Mouse (Mus musculus): ENCODE data around the gene Gng11.

Gng11 gene

GRCm38 (mm10) chr6:4003890-4004306 is at the start of gene Gng11:
Gene Gng11, plus strand, starts transcription at chr6:4003904.
- DNase-seq (ENCODE audit: low spot score in 2 of 2), result peak in 1 of 2 experiments; percentile 12

GRCm38 (mm10) chr6:3954969-3955368 is 48.7 kb upstream of the Gng11 start:
- DNase-seq (ENCODE audit: low spot score in 2 of 2), result no peak

GRCm38 (mm10) chr6:3967676-3968626 is 35.8 kb upstream of the Gng11 start:
- peak in 1 of 2 experiments; percentile 5 for DNase-seq (ENCODE audit: low spot score in 2 of 2)

GRCm38 (mm10) chr6:3973679-3974078 is 30.0 kb upstream of the Gng11 start:
- no peak for DNase-seq (ENCODE audit: low spot score in 2 of 2)

- DNase-seq (ENCODE audit: low spot score in 2 of 2), result no peak
These were observed 20.9 kb upstream of the Gng11 start for GRCm38 (mm10) chr6:3982661-3983284.

GRCm38 (mm10) chr6:3988750-3989149 is 15.0 kb upstream of the Gng11 start, which contains the start of gene Tfpi2:
Gene Tfpi2, minus strand, starts transcription at chr6:3988919.
- no peak for DNase-seq (ENCODE audit: low spot score in 2 of 2)

GRCm38 (mm10) chr6:3993492-3993891 is 10.2 kb upstream of the Gng11 start, which contains the start of gene Gngt1:
Gene Gngt1, plus strand, starts transcription at chr6:3993792.
- DNase-seq (ENCODE audit: low spot score in 2 of 2), result no peak

GRCm38 (mm10) chr6:3998089-3998488 is 5.6 kb upstream of the Gng11 start:
- DNase-seq (ENCODE audit: low spot score in 2 of 2), result no peak

- no peak for DNase-seq (ENCODE audit: low spot score in 2 of 2)
These were observed 4.4 kb upstream of the Gng11 start for GRCm38 (mm10) chr6:3999296-3999695.

GRCm38 (mm10) chr6:4000716-4001115 is 3.0 kb upstream of the Gng11 start:
- no peak for DNase-seq (ENCODE audit: low spot score in 2 of 2)

- DNase-seq (ENCODE audit: low spot score in 2 of 2), result no peak
These were observed 259 bp upstream of the Gng11 start for GRCm38 (mm10) chr6:4003445-4003844.

GRCm38 (mm10) chr6:4004808-4005207 is 1.1 kb downstream of the Gng11 start:
- DNase-seq (ENCODE audit: low spot score in 2 of 2), result no peak

GRCm38 (mm10) chr6:4008501-4009040 is 4.9 kb downstream of the Gng11 start:
- no peak for DNase-seq (ENCODE audit: low spot score in 2 of 2)

GRCm38 (mm10) chr6:4009548-4009947 is 5.8 kb downstream of the Gng11 start:
- DNase-seq (ENCODE audit: low spot score in 2 of 2), result no peak

GRCm38 (mm10) chr6:4022645-4023044 is 18.9 kb downstream of the Gng11 start:
- no peak for DNase-seq (ENCODE audit: low spot score in 2 of 2)

GRCm38 (mm10) chr6:4026367-4026766 is 22.7 kb downstream of the Gng11 start:
- DNase-seq (ENCODE audit: low spot score in 2 of 2), result no peak

GRCm38 (mm10) chr6:4030956-4031355 is 27.3 kb downstream of the Gng11 start:
- no peak for DNase-seq (ENCODE audit: low spot score in 2 of 2)

GRCm38 (mm10) chr6:4041821-4042220 is 38.1 kb downstream of the Gng11 start:
- no peak for DNase-seq (ENCODE audit: low spot score in 2 of 2)

GRCm38 (mm10) chr6:4047200-4047599 is 43.5 kb downstream of the Gng11 start:
- no peak for DNase-seq (ENCODE audit: low spot score in 2 of 2)

GRCm38 (mm10) chr6:4052843-4053242 is 49.1 kb downstream of the Gng11 start:
- DNase-seq (ENCODE audit: low spot score in 2 of 2), result no peak

- DNase-seq (ENCODE audit: low spot score in 2 of 2), result no peak
These were observed 50.7 kb downstream of the Gng11 start for GRCm38 (mm10) chr6:4054387-4054786.
